Mouse (Mus musculus): Measurements from ENCODE around the gene D430042O09Rik.

DNA sequence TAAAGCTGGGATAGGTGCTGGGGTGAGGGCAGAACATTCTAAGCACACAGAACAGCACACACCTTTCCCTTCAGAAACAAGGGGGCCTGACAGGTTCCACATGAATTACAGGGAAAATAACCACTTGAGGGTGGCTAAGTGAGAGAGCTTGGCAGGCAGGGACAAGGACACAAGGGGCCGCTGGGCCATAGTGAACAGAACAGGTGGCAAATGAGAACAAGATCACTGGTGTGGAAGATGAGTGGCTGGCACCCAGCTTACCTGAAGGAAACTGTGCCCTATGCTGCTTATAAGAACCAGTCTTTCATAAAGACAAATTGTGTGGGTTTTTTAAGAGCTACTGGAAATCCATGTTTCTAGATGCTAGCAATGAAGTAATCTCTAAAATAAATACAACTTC is 4.9 kb upstream of the D430042O09Rik start:
- TF ChIP-seq CTCF (IDR thresholded peaks at IDR 0.05; ENCODE audit: extremely low read depth, insufficient read depth, low read length): no peak
- TF ChIP-seq POLR2A (IDR thresholded peaks at IDR 0.05; ENCODE audit: extremely low read depth, insufficient read depth, low read length): no peak

Measured in cortical plate, adult 2 months (tissue).